Mouse (Mus musculus): Measurements from ENCODE around the gene Slc25a36.

- no peak for TF ChIP-seq CTCF (IDR thresholded peaks at IDR 0.05; ENCODE audit: control insufficient read depth, insufficient read depth, low read length)
- no peak for TF ChIP-seq POLR2A (IDR thresholded peaks at IDR 0.05; ENCODE audit: borderline replicate concordance, control insufficient read depth, low read depth, low read length)
Observed at GRCm38 (mm10) chr9:97137116-97137515, 26.2 kb upstream of the Slc25a36 start.
